Mouse (Mus musculus) kidney, embryonic 16.5 days (tissue): ENCODE data around the gene Churc1. TPM values are rescaled to one million over a fixed set of nuclear protein-coding genes. Genes with fewer than 3 reads are reported as not detected.

Experiments
- ATAC-seq: fragments of 200-750 bp; cut with Nextera tagmentation; 2 replicates; pipeline ENCODE4 v1.8.0; 2017; ENCODE audit warnings: moderate TSS enrichment; ENCODE audit not compliant: low FRiP score, low TSS enrichment
- H3K27ac ChIP-seq: fragments of 300-500 bp; sonication (generic); 2 replicates; pipeline ENCODE4 v1.5.1; 2014; ENCODE audit warnings: low read length
- H3K27me3 ChIP-seq: fragments of 300-500 bp; sonication (generic); 2 replicates; pipeline ENCODE4 v1.6.1; 2014; ENCODE audit warnings: low read length, control low read depth, mixed read lengths; ENCODE audit not compliant: insufficient read depth
- H3K36me3 ChIP-seq: fragments of 300-500 bp; sonication (generic); 2 replicates; pipeline ENCODE4 v1.6.1; 2014; ENCODE audit warnings: low read length, control low read depth, mixed read lengths; ENCODE audit not compliant: insufficient read depth
- H3K4me1 ChIP-seq: fragments of 300-500 bp; sonication (generic); 2 replicates; pipeline ENCODE4 v1.6.1; 2014; ENCODE audit warnings: low read length, control low read depth, mixed read lengths; ENCODE audit not compliant: insufficient read depth
- H3K4me2 ChIP-seq: fragments of 300-500 bp; sonication (generic); replicated peaks from 2 replicates; pipeline ENCODE4 v1.6.1; 2014; ENCODE audit warnings: low read depth, low read length
- H3K4me3 ChIP-seq: fragments of 300-500 bp; sonication (generic); 2 replicates; pipeline ENCODE4 v1.5.1; 2014; ENCODE audit warnings: mild to moderate bottlenecking, low read length
- H3K9ac ChIP-seq: fragments of 300-500 bp; sonication (generic); replicated peaks from 2 replicates; pipeline ENCODE4 v1.6.1; 2014; ENCODE audit warnings: low read length
- H3K9me3 ChIP-seq: fragments of 300-500 bp; sonication (generic); 2 replicates; pipeline ENCODE4 v1.6.1; 2016; ENCODE audit warnings: low read length, control low read depth
- WGBS: fragments of 180-500 bp; shearing (Covaris S2); extraction: QIAGEN DNeasy Blood & Tissue Kit; methylation state at CpG from one replicate; pipeline ENCODE4 v1.1.7; 2014; 5-methylcytosine and 5-hydroxymethylcytosine counted together
- polyA plus RNA-seq: library from polyadenylated mRNA; unstranded; fragments of >200 nt; fragmentation: Nextera tagmentation; extraction: Ambion mirVana; gene quantifications from 2 replicates; pipeline ENCODE4 v1.2.1, GENCODE M21; 2015

Gene Churc1
- polyA plus RNA-seq, 1 experiment from 2014 or later: 149 TPM

DNA sequence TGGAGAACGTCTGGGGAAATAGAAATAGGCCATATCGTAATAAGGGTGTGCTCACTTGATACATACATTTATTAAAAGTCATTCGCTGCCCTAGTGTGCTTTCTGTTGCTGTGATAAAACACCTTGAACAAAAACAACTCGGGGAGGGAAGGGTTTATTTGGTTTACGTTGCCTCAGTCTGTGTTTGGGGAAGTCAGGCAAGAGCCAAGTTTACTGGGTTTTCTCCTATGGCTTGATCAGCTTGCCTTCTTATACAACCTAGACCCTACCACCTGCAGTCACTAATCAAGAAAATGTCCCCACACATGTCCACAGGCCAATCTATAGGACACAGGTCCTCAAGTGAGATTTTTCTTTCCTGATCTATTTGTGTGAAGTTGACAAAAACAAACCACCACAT is 6.2 kb downstream of the Churc1 start:
- no peak overlapping the region for H3K27ac ChIP-seq
- no peak for ATAC-seq
- H3K9ac ChIP-seq: no peak overlapping the region
- no peaks in the 10 kb centered on the region for H3K27me3 ChIP-seq
- H3K36me3 ChIP-seq: no peaks in the 10 kb centered on the region
- 86% methylated on average over 5 of the region's 5 CpGs for WGBS
- no peaks in the 10 kb centered on the region for H3K4me1 ChIP-seq
- no peak overlapping the region for H3K4me2 ChIP-seq
- H3K4me3 ChIP-seq: no peak overlapping the region
- H3K9me3 ChIP-seq: no peaks in the 10 kb centered on the region

DNA sequence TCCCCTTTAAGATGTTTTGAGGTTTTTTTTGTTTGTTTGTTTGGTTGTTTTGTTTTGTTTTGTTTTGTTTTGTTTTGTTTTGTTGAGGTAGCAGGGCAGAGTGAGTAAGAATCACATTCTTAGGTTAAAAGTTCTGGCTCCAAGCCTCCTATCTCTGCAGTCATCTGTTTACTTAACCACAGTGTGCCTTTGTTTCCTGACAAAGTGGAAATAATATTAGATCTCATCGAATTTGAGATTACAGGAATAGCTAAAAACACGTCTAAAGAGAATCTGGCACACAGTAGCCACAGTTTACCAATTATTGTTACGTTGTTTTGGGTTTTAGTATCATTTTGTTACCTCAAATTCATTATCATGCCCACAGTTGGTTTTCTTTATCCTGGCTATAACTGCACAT is 9.3 kb downstream of the Churc1 start:
- H3K27me3 ChIP-seq: no peaks in the 10 kb centered on the region
- ATAC-seq: no peak
- H3K9me3 ChIP-seq: no peaks in the 10 kb centered on the region
- 71% methylated on average over 3 of the region's 3 CpGs for WGBS
- no peak overlapping the region for H3K4me3 ChIP-seq
- no peak overlapping the region for H3K27ac ChIP-seq
- no peak overlapping the region for H3K9ac ChIP-seq
- H3K36me3 ChIP-seq: 0 out of 2 replicates have a peak, but pooled peaks cover 5% of the 10 kb centered on the region
- H3K4me2 ChIP-seq: no peak overlapping the region
- H3K4me1 ChIP-seq: no peaks in the 10 kb centered on the region

DNA sequence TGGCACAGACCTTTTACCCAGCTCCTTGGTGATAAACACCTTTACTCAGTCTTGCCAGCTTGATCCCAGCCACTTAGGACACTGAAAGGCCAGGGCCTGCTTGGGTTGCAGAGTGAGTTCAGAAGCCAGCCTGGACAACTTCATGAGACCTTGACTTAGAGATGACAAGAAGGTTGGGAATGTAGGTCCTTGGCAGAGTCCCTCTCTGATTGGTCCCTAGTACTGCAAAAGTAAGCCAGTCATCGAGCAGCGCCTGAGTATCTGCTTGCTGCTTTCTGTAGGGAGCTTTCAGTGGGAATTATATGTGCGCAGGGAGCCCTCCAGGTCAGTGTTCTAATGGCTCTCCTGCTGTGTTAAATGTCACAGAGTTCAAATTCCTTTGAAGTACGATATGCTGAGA is 9.8 kb downstream of the Churc1 start:
- Histone ChIP-seq H3K27me3 (no peaks in the 10 kb centered on the region), H3K4me1 (no peaks in the 10 kb centered on the region), H3K27ac (no peak overlapping the region), H3K9ac (no peak overlapping the region), H3K36me3 (0 out of 2 replicates have a peak, but pooled peaks cover 5% of the 10 kb centered on the region), H3K4me2 (no peak overlapping the region), H3K9me3 (no peaks in the 10 kb centered on the region), H3K4me3 (no peak overlapping the region)
- ATAC-seq: no peak
- WGBS: 72% methylated on average over 4 of the region's 4 CpGs

DNA sequence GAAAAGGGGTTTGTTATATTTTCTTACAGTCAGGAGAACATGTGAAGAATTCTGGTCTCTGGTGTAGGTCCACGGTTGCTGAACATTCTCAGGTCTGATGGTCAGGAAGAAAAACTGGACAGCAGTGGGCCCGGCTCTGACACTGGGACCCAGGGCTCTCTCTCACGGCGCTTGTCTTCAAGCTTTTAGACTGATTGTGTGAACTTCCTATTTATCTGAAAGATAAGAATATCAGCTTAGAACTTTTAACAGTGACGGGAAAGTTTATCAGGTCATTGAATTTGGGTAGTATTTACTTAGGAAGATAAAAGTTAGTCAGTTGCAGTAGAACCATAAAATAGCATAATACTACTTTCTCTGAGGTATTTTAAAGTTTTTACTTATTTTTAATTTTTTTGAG is 11.6 kb downstream of the Churc1 start:
- Histone ChIP-seq H3K9ac (no peak overlapping the region), H3K4me3 (no peak overlapping the region), H3K9me3 (no peaks in the 10 kb centered on the region), H3K4me1 (no peaks in the 10 kb centered on the region), H3K27me3 (no peaks in the 10 kb centered on the region), H3K36me3 (0 out of 2 replicates have a peak, but pooled peaks cover 5% of the 10 kb centered on the region), H3K27ac (no peak overlapping the region), H3K4me2 (no peak overlapping the region)
- WGBS: 87% methylated on average over 5 of the region's 5 CpGs
- no peak for ATAC-seq

DNA sequence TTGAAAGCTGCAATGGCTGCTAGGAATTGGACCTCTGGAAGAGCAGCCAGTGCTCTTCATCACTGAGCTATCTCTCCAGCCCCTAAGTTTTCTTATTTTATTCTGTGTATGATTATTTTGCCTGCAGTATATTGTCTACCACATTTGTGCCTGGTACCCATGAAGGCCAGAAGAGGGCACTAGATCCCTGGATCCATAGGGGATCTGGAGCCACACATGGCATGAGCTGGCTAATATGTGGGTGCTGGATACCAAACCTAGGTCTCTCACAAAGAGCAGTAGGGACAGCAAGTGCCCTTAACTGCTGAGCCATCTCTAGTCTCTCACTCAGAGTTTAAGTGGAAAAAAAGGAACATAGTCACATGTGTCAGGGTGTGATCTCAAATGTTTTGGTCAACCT is 12.5 kb downstream of the Churc1 start:
- no peak overlapping the region for H3K4me2 ChIP-seq
- H3K27me3 ChIP-seq: no peaks in the 10 kb centered on the region
- no peaks in the 10 kb centered on the region for H3K9me3 ChIP-seq
- H3K27ac ChIP-seq: no peak overlapping the region
- 0 out of 2 replicates have a peak, but pooled peaks cover 5% of the 10 kb centered on the region for H3K36me3 ChIP-seq
- no peaks in the 10 kb centered on the region for H3K4me1 ChIP-seq
- no peak overlapping the region for H3K9ac ChIP-seq
- ATAC-seq: no peak
- no peak overlapping the region for H3K4me3 ChIP-seq

DNA sequence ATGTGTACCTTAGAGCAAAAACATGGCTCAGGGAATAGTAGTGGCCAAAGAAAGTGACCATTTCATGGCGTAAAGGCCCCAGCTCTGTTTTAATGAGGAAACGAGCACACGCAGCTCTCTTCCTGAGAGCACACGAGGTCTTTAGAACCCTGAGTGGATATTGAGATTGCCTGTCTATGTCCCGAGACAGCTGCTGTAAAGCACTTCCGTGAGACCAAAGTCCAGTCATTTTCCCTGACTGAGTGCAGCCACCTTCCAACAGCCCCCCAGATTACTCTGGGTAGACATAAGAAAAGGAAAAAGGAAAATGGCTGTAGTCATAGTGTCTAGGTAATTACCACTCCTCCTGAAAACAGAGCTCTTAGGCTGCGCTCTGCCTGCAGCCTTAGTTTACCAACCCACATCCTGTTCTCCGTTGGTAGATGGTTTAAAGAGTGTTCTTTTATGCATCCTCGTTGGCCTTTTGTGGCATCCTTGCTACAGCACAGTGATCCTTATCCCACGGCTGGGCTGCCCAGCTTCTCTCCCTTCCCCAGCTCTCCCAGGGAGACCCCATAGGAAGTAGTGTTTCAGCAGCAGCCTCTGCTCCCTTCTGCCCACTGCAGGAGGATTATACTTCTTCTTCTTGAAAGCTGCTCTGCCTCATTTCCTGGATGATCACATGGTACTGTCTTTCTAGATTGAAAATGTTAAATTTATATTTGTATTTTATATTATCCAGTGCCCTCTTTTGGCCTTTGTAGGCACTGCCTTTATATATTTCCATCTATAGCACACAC is 13.2 kb downstream of the Churc1 start:
- H3K9me3 ChIP-seq: no peaks in the 10 kb centered on the region
- no peak for ATAC-seq
- H3K4me3 ChIP-seq: no peak overlapping the region
- no peaks in the 10 kb centered on the region for H3K4me1 ChIP-seq
- WGBS: 80% methylated on average over 10 of the region's 10 CpGs
- H3K9ac ChIP-seq: no peak overlapping the region
- no peaks in the 10 kb centered on the region for H3K27me3 ChIP-seq
- H3K4me2 ChIP-seq: no peak overlapping the region
- H3K36me3 ChIP-seq: 0 out of 2 replicates have a peak, but pooled peaks cover 5% of the 10 kb centered on the region
- H3K27ac ChIP-seq: no peak overlapping the region

DNA sequence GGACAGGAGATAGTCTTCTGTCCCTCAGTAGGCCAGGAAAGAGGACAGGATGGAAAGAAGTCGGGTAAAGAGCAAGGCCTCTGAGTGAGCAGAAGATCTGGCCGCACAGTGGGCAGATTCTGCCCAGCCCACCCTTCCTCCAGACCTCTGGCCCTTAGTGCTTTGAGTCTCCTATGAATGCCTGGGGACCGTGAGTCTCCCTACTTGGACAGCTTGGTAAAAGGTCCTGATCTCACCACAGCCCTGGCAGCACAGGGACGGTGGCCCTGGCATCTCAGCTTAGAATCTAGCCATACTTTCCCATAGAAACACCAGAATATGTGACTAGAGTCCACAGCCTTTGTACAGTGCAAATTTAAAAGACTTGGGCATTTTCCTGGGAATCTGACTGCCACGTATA is 14.6 kb downstream of the Churc1 start:
- H3K4me1 ChIP-seq: no peaks in the 10 kb centered on the region
- H3K36me3 ChIP-seq: 0 out of 2 replicates have a peak, but pooled peaks cover 5% of the 10 kb centered on the region
- no peak for ATAC-seq
- no peak overlapping the region for H3K4me3 ChIP-seq
- no peaks in the 10 kb centered on the region for H3K9me3 ChIP-seq
- no peak overlapping the region for H3K4me2 ChIP-seq
- 95% methylated on average over 5 of the region's 5 CpGs for WGBS
- H3K27me3 ChIP-seq: no peaks in the 10 kb centered on the region
- no peak overlapping the region for H3K27ac ChIP-seq
- H3K9ac ChIP-seq: no peak overlapping the region

DNA sequence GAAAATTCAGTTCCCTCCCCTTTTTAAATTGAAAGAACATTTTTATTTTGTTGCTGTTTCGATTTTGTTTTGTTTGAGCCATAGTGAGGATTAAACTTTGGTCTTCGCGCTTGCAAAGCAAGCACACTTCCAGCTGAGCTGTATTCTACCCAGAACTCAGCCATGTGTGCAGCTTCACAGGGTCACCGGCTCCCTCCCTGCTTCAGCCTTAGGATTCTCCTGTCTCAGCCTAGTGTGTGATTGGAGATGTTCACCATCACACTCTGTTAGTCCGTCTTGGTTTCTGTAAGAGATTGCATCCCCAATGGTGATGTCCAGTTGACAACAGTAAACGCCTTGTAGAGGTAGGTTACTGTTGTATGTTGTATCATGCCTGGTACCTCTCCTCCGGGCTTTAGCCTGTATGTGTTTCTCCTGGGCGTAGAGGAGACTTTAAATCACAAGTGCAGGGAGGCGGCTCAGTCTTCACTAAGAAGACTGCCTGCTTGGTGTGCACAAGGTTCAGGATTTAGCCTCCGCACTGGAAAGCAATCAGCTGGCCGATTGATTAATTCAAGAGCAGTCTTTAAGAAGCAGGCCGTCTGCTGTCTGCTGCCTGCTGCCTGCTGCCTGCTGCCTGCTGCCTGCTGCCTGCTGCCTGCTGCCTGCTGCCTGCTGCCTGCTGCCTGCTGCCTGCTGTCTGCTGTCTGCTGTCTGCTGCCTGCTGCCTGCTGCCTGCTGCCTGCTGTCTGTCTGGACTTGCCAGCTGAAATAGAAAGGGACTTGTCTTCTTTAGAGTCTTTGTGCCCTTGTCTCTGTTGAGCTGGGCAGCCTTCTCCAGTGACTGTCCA is 15.5 kb downstream of the Churc1 start:
- WGBS: 80% methylated on average over 12 of the region's 12 CpGs
- Histone ChIP-seq H3K4me3 (no peak overlapping the region), H3K4me1 (no peaks in the 10 kb centered on the region), H3K27ac (no peak overlapping the region), H3K9ac (no peak overlapping the region), H3K4me2 (no peak overlapping the region), H3K9me3 (no peaks in the 10 kb centered on the region), H3K27me3 (no peaks in the 10 kb centered on the region), H3K36me3 (0 out of 2 replicates have a peak, but pooled peaks cover 5% of the 10 kb centered on the region)
- ATAC-seq: no peak

DNA sequence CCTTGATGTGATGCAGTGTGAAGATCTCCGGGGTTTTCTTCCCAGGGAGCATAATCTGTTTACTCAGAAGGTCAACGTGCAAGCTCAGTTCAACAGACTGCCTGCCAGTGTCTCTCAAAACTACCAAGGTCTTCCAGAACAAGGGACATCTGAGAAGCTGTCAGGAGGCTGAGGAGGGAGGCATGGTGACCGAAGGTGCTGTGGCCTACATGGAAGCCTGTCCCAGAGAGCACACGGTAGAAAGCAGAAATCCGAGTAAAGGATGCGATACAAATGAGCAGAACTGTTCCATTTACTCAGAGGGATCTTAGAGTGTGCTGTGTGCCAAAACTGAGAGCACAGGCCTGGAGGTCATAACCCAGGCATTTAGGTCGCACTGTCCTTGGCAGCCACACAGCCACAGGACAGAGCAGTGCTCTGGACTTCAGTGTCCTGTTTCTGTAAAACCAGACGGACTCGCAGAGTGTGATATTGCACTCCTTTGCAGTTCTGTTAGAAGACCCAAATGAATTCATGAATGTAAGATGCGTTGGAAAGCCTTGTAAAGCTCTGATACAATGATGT is 18.8 kb downstream of the Churc1 start:
- ATAC-seq: no peak
- H3K4me2 ChIP-seq: no peak overlapping the region
- no peak overlapping the region for H3K9ac ChIP-seq
- no peaks in the 10 kb centered on the region for H3K36me3 ChIP-seq
- 62% methylated on average over 10 of the region's 10 CpGs for WGBS
- H3K4me1 ChIP-seq: no peaks in the 10 kb centered on the region
- H3K27ac ChIP-seq: no peak overlapping the region
- H3K4me3 ChIP-seq: no peak overlapping the region
- no peaks in the 10 kb centered on the region for H3K9me3 ChIP-seq
- no peaks in the 10 kb centered on the region for H3K27me3 ChIP-seq
